Mouse (Mus musculus) bone marrow, adult 2 months (tissue): ENCODE data around the gene Gm42417.

Experiments used
- CTCF ChIP-seq: fragments of 200-500 bp; IDR thresholded peaks from 2 replicates; pipeline ENCODE4 v1.5.1; 2011; ENCODE audit warnings: low read length, control low read depth; ENCODE audit not compliant: control insufficient read depth, insufficient read depth
- POLR2A ChIP-seq: fragments of 200-500 bp; IDR thresholded peaks from 2 replicates; pipeline ENCODE4 v1.6.1; 2011; ENCODE audit warnings: low read depth, mild to moderate bottlenecking, control low read depth, low read length, borderline replicate concordance; ENCODE audit not compliant: control insufficient read depth

DNA sequence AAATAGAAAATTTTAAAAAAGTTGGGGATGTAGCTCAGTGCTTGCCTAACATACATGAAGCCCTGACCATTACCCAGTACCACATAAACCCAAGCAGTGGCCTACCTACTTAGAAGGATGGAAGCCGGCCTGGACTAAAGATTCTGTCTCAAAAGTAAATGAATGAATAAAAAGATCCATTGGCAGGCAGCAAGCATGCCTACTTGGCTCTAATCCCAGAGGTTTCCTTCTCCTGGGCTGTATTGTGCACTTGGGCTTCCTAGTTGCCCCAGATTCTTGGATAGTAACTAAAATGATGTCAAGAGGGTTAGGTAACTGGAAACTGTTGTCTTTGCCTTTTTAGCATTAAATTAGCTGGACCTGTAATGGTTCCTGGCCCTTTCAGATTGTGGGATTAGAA lies 25.9 kb downstream of the Gm42417 start:
- TF ChIP-seq POLR2A (no peak), CTCF (no peak)
